Mouse (Mus musculus) bone marrow, adult 2 months (tissue): Measurements from ENCODE around the gene Pde6c.

Experiments used
- CTCF ChIP-seq: fragments of 200-500 bp; IDR thresholded peaks from 2 replicates; pipeline ENCODE4 v1.5.1; 2011; ENCODE audit warnings: low read length, control low read depth; ENCODE audit not compliant: control insufficient read depth, insufficient read depth
- POLR2A ChIP-seq: fragments of 200-500 bp; IDR thresholded peaks from 2 replicates; pipeline ENCODE4 v1.6.1; 2011; ENCODE audit warnings: low read depth, mild to moderate bottlenecking, control low read depth, low read length, borderline replicate concordance; ENCODE audit not compliant: control insufficient read depth

GRCm38 (mm10) chr19:38206669-38207068 is 74.1 kb downstream of the Pde6c start:
- TF ChIP-seq CTCF (peak; percentile 16; the same call in 1 of the 2 replicates), POLR2A (no peak)
